Mouse (Mus musculus): ENCODE results near the gene Mpdu1.
"Not testable (repeated sequence)": the region's sequence is repeated elsewhere in the genome, so short reads cannot be mapped to it uniquely, and the experiment has no call there.

Mpdu1 gene

DNA sequence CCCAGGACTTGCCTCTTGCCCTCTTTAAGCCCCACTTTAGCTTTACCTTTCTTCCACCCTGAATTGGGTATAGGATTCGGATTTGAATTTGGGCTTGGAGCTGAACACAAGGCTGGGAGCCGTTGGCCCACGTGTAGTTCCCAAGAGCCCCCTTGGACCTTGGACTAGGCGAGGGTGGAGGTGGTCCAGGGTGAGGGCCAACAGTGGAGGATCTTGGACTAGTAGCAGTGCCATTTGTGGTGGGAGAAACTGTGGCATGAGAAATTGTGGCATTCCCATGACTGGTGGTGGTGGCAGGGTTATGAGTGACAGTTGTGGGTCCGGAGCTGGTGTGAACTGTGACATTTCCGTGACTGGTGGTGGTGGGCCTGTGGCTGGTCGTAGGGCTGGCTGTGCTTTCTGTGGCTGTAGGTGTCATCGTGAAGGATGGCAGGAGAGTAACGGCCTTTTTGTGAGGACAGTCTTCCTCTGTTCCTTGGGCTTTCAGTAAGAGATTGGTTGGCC lies 3.1 kb upstream of the Mpdu1 start:
- DNase-seq (ENCODE audit: low read depth) = no peak

GRCm38 (mm10) chr11:69664841-69665240 lies 2.4 kb upstream of the Mpdu1 start:
- no peak for DNase-seq (ENCODE audit: low read depth)

- DNase-seq (ENCODE audit: low read depth) = no peak
Measured at GRCm38 (mm10) chr11:69663795-69664194, 1.4 kb upstream of the Mpdu1 start.

DNA sequence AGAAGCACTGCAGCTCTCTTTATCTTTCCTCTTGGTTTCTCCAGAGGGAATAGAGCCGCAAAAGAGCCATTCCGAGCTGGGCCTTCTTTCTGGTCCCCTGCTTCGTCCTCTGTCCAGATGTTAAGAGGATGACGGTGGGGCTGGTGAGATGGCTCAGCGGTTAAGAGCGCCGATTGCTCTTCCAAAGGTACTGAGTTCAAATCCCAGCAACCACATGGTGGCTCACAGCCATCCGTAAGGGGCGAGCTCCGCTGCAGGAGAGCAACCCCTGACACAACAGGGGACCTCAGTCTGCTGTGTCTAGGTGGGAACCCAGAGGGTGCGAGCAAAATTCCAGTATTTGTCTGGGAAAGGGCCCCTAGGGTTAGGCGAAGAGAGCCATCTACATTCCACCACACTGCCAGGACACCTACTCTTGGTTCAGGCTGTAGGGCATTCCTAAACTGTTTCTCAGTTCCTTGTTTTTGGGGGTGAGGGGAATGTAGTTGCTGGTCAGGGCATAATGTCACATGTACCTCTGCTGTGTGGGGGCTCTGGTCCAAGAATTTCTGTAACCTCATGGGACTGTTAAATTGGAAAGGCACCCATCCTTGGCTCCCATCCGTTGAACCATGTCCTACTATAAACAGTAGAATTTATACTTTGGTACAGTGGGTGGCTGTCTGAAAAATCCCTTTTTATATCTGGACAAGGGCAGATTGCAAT lies 677 bp upstream of the Mpdu1 start:
- DNase-seq (ENCODE audit: low read depth) = no peak

GRCm38 (mm10) chr11:69661221-69661881 lies 1.1 kb downstream of the Mpdu1 start:
- no peak for DNase-seq (ENCODE audit: low read depth)

DNA sequence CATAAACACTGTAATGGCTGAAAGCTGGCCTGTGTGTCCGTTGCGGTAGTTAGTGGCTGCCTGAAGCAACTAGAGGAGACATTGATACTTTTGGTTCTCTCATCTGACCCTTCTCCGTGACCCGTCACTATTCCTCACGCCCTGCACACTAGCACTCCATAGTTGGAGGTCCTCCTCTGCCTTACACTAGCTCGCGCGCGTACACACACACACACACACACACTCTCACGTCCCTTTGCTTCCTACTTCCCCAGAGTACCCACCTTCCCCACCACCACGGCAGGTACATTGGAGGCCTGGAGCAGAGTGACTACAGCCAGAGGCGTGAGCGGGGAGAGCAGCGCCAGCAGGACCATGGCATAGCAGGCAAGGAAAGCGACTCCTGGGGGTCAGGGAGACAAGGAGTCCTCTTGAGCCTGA lies 5.0 kb downstream of the Mpdu1 start:
- no peak for DNase-seq (ENCODE audit: low read depth)

- no peak for DNase-seq (ENCODE audit: low read depth)
Measured at GRCm38 (mm10) chr11:69656617-69657461, 5.6 kb downstream of the Mpdu1 start.

GRCm38 (mm10) chr11:69656065-69656455 lies 6.4 kb downstream of the Mpdu1 start:
- no peak for DNase-seq (ENCODE audit: low read depth)

- no peak for DNase-seq (ENCODE audit: low read depth)
Measured at GRCm38 (mm10) chr11:69655264-69656064, 7.0 kb downstream of the Mpdu1 start, which contains the start of gene Sox15. TSS of gene Sox15 (plus strand) at chr11:69655314.

DNA sequence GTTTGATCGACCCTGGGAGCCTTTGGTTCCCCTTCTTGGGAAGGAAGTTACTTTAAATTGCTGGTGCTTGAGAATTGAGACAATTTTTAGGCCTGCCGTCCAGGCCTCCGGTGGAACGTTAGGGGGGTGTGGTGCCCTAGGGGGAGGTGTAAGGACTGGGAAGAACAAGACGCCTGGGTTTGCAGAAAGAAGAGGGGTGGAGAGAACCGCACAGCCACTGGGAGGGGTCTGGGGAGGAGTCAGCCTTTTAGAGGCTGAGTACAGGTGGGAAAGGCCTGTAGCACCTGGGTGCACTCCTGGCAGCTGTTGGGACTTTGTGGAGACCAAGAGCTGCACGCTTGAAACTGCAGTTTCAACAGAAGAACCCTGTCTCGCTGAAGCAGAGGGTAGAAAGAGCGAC lies 7.7 kb downstream of the Mpdu1 start:
- DNase-seq (ENCODE audit: low read depth) = no peak

DNA sequence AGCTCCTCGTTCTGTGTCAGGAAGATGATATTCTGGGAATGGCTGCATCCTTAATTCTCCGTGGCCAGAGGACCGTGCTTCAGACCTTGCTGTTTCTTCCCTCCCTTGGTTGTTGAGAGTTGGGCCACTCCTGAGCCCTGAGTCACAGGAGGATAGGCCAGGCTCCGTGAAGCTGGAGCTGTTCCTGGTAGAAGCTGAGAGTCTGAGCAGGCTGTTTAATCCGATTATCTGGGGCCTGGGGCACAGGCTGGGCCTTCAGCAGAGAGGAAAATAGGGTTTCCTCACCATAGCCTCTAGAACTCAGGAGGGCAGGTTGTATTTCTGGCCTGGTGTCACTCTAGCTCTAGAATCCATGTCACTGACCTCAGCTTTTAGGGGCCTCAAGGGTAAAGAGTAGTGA lies 9.0 kb downstream of the Mpdu1 start:
- DNase-seq (ENCODE audit: low read depth) = no peak

- no peak for DNase-seq (ENCODE audit: low read depth)
Measured at GRCm38 (mm10) chr11:69645860-69646259, 16.6 kb downstream of the Mpdu1 start.

DNA sequence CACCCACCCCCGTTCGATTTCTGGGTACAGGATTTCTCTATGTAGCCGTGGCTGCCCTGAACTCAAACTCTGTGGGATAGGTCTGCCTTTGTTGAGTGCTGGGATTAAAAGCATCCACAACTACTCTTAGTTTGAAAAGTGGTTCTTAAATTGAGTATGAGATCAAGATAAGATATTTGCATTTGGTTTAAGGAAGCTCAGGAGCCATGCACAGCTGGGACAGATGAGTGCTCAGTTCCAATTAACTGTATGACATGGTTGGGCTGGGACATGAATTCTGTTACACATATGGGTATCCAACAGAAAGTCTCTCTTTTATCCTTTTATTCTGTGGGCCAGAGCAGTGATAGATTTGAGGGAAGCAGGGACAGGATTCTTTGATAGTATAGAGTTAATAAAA lies 27.0 kb downstream of the Mpdu1 start:
- DNase-seq (ENCODE audit: low read depth) = no peak

GRCm38 (mm10) chr11:69633128-69633866 lies 29.1 kb downstream of the Mpdu1 start:
- DNase-seq (ENCODE audit: low read depth) = no peak

DNA sequence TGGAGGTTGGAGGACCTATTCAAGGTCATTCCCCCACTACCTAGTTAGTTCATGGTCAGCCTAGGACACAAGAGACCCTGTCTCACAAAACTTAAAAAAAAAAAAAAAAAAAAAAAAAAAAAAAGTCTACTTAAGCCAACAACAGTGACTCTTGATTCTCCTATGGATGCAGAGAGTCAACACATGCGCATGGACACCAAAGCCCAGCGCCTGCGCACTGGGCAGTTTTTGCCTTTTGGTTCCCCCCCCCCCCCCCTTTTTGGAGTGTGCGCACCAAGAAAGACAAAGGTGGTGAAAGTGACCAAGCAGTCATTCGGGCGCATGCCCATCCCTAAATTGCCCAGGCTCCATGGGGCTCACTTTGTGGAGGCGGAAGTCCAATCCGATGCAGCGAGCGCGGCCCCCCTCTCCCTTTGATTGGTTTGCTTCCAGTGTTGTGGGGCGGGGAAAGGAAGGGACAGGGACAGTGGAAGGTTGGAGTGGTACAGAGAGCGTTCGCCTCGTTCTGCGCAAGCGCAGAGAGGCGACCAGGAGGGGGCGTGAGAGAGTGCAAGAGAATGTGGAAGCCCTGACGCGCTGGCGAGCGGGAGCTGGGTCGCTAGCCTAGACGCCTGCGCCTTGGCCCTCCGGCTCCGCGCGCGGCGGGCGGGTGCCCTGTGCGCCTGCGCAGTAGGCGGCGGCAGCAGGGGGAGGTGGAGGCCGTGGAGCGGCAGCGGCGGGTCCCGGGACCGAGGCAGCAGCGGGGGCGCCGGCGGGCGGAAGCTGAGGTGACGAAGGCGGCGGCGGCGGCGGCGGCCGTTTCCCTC lies 30.0 kb downstream of the Mpdu1 start, which contains the start of gene Fxr2:
Gene Fxr2, plus strand, starts transcription at position 707 of the 806 bp plus-strand sequence.
- peak; percentile 100 for DNase-seq (ENCODE audit: low read depth)

- DNase-seq (ENCODE audit: low read depth) = peak; percentile 39
Measured at GRCm38 (mm10) chr11:69629802-69630201, 32.6 kb downstream of the Mpdu1 start.

DNA sequence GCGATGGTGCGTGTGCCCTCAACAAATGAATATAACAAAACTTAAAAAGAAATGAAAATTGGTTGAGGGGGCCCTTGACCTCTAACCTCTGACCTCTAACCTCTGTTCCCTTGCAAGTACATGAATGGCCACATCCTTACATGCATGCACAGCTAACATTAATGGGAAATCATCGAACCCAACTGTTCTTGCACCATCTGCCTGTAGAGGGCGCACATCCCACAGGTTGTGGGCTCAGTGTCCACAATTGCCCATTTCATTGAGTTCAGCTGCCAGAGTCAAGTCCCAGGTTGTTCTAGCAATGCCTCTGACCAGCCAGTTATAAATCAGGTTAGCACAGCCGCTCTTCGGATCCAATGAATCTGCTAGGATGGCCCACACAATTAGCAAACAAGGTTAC lies 34.2 kb downstream of the Mpdu1 start:
- DNase-seq (ENCODE audit: low read depth) = peak; percentile 81

DNA sequence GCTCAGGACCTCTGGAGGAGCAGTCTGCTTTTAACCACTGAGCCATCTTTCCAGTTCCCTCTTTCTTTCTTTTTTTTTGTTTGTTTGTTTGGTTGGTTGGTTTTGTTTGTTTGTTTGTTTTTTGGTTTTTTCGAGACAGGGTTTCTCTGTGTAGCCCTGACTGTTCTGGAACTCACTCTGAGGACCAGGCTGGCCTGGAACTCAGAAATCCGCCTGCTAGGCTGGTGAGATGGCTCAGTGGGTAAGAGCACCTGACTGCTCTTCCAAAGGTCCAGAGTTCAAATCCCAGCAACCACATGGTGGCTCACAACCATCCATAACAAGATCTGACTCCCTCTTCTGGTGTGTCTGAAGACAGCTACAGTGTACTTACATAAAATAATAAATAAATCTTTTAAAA lies 38.1 kb downstream of the Mpdu1 start:
- DNase-seq (ENCODE audit: low read depth) = not testable (repeated sequence)

DNA sequence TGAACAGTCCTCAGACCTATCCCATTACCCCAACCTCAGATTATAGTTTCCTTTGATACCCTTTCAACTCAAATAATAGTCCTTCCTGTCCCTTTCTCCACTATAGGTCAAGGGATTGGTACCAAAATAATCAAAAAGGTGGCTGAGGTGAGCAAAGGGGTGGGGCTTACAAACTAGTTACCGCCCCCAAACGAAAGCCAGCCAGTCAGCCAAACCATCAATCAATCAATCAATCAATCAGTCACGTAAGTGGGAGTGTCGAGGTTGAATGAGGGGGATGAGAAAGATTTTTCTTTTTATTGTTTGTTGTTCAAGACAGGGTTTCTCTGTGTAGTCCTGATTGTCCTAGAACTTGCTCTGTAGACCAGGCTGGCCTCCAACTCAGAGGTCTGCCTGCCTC lies 39.4 kb downstream of the Mpdu1 start:
- DNase-seq (ENCODE audit: low read depth) = no peak

- no peak for DNase-seq (ENCODE audit: low read depth)
Measured at GRCm38 (mm10) chr11:69622406-69622805, 40.0 kb downstream of the Mpdu1 start.
